Mouse (Mus musculus): Measurements from ENCODE around the gene Gatad2a. TPM values are rescaled to one million over a fixed set of nuclear protein-coding genes. Genes with fewer than 3 reads are reported as not detected.
A peak's percentile ranks its signal among the peaks of the same experiment; 100 is the strongest.

Gene Gatad2a
- polyA plus RNA-seq, 1 experiment from 2014 or later = 48.7 TPM

GRCm38 (mm10) chr8:69919876-69920662 is 76.1 kb downstream of the Gatad2a start:
- peaks cover 52% of the 10 kb centered on the region for H3K36me3 ChIP-seq
- H3K9me3 ChIP-seq (replicated peaks) = no peaks in the 10 kb centered on the region
- peak overlapping the region; percentile 85 for H3K27ac ChIP-seq (replicated peaks)
- H3K27me3 ChIP-seq (ENCODE audit: low read depth, poor library complexity, severe bottlenecking) = no peaks in the 10 kb centered on the region
- DNase-seq (ENCODE audit: low spot score) = peak; percentile 65
- H3K4me1 ChIP-seq = peaks cover 34% of the 10 kb centered on the region
- H3K4me3 ChIP-seq = peak overlapping the region; percentile 18; the same call in 1 of the 2 replicates
- 63% methylated on average over 11 of the region's 11 CpGs for WGBS

DNA sequence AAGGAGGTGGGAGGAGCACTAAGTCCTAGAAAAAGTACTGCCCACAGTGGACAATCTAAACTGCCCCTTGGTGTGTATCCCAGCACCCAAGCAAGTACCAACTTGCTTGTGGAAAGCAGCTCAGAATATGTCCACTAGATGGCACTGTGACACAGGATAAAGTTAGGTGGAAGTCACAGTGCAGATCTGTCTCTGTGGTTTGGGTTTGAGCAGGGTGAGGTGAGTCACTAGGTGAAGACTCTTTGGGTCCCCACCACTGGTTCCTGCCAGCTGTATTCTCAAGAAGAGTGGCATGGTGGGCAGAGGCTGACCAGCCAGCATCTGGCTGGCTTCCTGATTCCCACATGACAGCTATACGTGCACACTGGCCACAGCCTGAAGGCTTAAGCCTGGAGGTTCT is 77.2 kb downstream of the Gatad2a start:
- no peak overlapping the region for H3K4me3 ChIP-seq
- no peak overlapping the region for H3K27ac ChIP-seq (replicated peaks)
- no peaks in the 10 kb centered on the region for H3K9me3 ChIP-seq (replicated peaks)
- DNase-seq (ENCODE audit: low spot score) = peak; percentile 58
- 93% methylated on average over 1 of the region's 1 CpGs for WGBS
- no peaks in the 10 kb centered on the region for H3K27me3 ChIP-seq (ENCODE audit: low read depth, poor library complexity, severe bottlenecking)
- H3K36me3 ChIP-seq = peaks cover 60% of the 10 kb centered on the region
- peaks cover 34% of the 10 kb centered on the region for H3K4me1 ChIP-seq

GRCm38 (mm10) chr8:69918506-69918905 is 77.7 kb downstream of the Gatad2a start:
- DNase-seq (ENCODE audit: low spot score) = no peak
- peaks cover 34% of the 10 kb centered on the region for H3K4me1 ChIP-seq
- H3K9me3 ChIP-seq (replicated peaks) = no peaks in the 10 kb centered on the region
- H3K27ac ChIP-seq (replicated peaks) = no peak overlapping the region
- H3K27me3 ChIP-seq (ENCODE audit: low read depth, poor library complexity, severe bottlenecking) = no peaks in the 10 kb centered on the region
- peaks cover 60% of the 10 kb centered on the region for H3K36me3 ChIP-seq
- no peak overlapping the region for H3K4me3 ChIP-seq

DNA sequence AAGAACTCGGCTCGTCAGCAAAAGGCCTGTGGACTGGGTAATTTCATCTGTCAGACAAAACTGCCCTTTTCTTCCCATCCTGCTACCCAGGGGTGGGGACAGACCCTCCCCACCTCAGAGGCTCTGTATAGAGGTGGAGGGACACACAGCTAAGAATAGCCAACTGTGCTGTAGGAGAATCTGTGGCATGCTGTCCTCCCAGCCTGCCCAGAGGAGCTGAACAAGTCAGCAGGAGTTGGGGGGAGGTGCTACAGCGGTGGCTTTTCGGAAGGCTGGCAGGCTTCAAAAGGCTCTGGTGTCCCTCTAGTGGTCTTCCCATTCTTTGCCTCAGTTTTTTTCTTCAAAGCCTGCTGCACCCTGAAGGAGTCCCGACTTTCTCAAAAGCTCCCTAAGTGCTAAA is 80.4 kb downstream of the Gatad2a start:
- H3K27ac ChIP-seq (replicated peaks) = no peak overlapping the region
- no peak overlapping the region for H3K4me3 ChIP-seq
- H3K9me3 ChIP-seq (replicated peaks) = no peaks in the 10 kb centered on the region
- DNase-seq (ENCODE audit: low spot score) = no peak
- H3K4me1 ChIP-seq = peaks cover 19% of the 10 kb centered on the region
- WGBS = 47% methylated on average over 5 of the region's 5 CpGs
- H3K36me3 ChIP-seq = peaks cover 78% of the 10 kb centered on the region
- H3K27me3 ChIP-seq (ENCODE audit: low read depth, poor library complexity, severe bottlenecking) = no peaks in the 10 kb centered on the region

GRCm38 (mm10) chr8:69914526-69914925 is 81.7 kb downstream of the Gatad2a start:
- H3K9me3 ChIP-seq (replicated peaks) = no peaks in the 10 kb centered on the region
- H3K4me1 ChIP-seq = peaks cover 9% of the 10 kb centered on the region; the same call in 1 of the 2 replicates
- no peak for DNase-seq (ENCODE audit: low spot score)
- H3K36me3 ChIP-seq = peaks cover 90% of the 10 kb centered on the region
- no peak overlapping the region for H3K4me3 ChIP-seq
- H3K27ac ChIP-seq (replicated peaks) = no peak overlapping the region
- H3K27me3 ChIP-seq (ENCODE audit: low read depth, poor library complexity, severe bottlenecking) = no peaks in the 10 kb centered on the region
- WGBS = 91% methylated on average over 4 of the region's 4 CpGs

DNA sequence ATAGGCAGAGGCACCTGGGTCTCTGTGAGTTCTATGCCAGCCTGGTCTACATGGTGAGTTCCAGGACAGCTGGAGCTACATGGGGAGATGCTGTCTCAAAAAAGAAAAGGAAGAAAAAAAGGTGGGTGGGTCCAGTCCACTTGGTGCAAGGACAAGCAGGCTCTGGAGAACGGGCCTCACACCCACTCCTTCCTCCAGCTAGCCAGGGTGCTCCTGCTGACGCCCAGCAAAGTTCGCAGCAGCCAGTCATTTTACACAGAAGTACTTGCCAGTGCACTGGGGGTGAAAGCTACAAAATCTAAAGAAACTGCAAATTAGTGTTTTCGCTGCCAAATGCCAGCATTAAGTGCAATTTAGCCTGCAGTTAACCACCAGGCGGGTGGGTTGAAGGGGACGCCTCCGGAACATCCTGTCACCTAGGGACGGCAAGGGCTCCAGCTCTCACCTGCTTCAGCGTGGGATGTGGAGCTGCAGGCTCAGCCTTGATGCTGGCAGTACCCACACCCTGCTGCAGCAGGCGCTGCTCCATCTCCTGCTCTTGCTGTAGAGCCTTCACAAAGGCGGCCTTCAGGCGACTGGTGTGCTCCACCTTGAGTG is 83.6 kb downstream of the Gatad2a start:
- Histone ChIP-seq H3K4me3 (no peak overlapping the region), H3K4me1 (peaks cover 9% of the 10 kb centered on the region; the same call in 1 of the 2 replicates), H3K36me3 (peaks cover 100% of the 10 kb centered on the region), H3K27me3 (ENCODE audit: low read depth, poor library complexity, severe bottlenecking) (no peaks in the 10 kb centered on the region), H3K27ac (replicated peaks) (no peak overlapping the region), H3K9me3 (replicated peaks) (no peaks in the 10 kb centered on the region)
- WGBS = 93% methylated on average over 12 of the region's 12 CpGs
- no peak for DNase-seq (ENCODE audit: low spot score)

- DNase-seq (ENCODE audit: low spot score) = no peak
- Histone ChIP-seq H3K36me3 (peaks cover 99% of the 10 kb centered on the region), H3K4me1 (peaks cover 9% of the 10 kb centered on the region; the same call in 1 of the 2 replicates), H3K27ac (replicated peaks) (no peak overlapping the region), H3K27me3 (ENCODE audit: low read depth, poor library complexity, severe bottlenecking) (no peaks in the 10 kb centered on the region), H3K4me3 (no peak overlapping the region), H3K9me3 (replicated peaks) (no peaks in the 10 kb centered on the region)
- WGBS = 92% methylated on average over 13 of the region's 13 CpGs
Measured at GRCm38 (mm10) chr8:69911917-69912316, 84.3 kb downstream of the Gatad2a start.

DNA sequence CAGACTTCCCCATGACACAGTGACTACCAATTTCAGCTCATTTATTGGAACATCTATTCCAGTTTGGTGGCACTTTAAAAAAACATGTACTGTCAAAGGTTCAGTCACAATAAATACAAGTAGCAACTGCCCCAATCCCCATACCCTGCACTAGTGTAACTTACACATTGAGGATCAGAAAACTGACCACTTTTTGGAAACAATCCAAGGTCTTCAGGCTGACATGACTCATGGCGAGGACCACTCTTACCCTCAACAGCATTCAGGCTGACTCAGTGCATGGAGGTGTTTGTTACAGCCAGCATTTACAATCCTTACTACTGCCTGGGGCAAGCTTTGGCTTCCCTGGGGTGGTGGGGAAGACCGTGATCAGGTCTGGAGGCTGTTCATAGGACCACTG is 89.1 kb downstream of the Gatad2a start:
- H3K36me3 ChIP-seq = peaks cover 55% of the 10 kb centered on the region
- 91% methylated on average over 2 of the region's 2 CpGs for WGBS
- H3K27me3 ChIP-seq (ENCODE audit: low read depth, poor library complexity, severe bottlenecking) = no peaks in the 10 kb centered on the region
- no peak overlapping the region for H3K27ac ChIP-seq (replicated peaks)
- no peaks in the 10 kb centered on the region for H3K9me3 ChIP-seq (replicated peaks)
- DNase-seq (ENCODE audit: low spot score) = no peak
- peaks cover 24% of the 10 kb centered on the region for H3K4me1 ChIP-seq
- H3K4me3 ChIP-seq = no peak overlapping the region

GRCm38 (mm10) chr8:69906260-69906659 is 89.9 kb downstream of the Gatad2a start:
- Histone ChIP-seq H3K36me3 (peaks cover 47% of the 10 kb centered on the region), H3K4me1 (peaks cover 30% of the 10 kb centered on the region), H3K27ac (replicated peaks) (no peak overlapping the region), H3K9me3 (replicated peaks) (no peaks in the 10 kb centered on the region), H3K4me3 (no peak overlapping the region), H3K27me3 (ENCODE audit: low read depth, poor library complexity, severe bottlenecking) (no peaks in the 10 kb centered on the region)
- 91% methylated on average over 2 of the region's 2 CpGs for WGBS
- DNase-seq (ENCODE audit: low spot score) = no peak

- Histone ChIP-seq H3K9me3 (replicated peaks) (no peaks in the 10 kb centered on the region), H3K4me3 (peak overlapping the region; percentile 78), H3K27ac (replicated peaks) (no peak overlapping the region; the same call in 1 of the 2 replicates), H3K4me1 (peaks cover 48% of the 10 kb centered on the region), H3K27me3 (ENCODE audit: low read depth, poor library complexity, severe bottlenecking) (no peaks in the 10 kb centered on the region), H3K36me3 (peaks cover 31% of the 10 kb centered on the region)
- DNase-seq (ENCODE audit: low spot score) = no peak
- 79% methylated on average over 8 of the region's 8 CpGs for WGBS
Measured at GRCm38 (mm10) chr8:69904096-69904495, 92.1 kb downstream of the Gatad2a start.

- H3K9me3 ChIP-seq (replicated peaks) = no peaks in the 10 kb centered on the region
- H3K4me1 ChIP-seq = peaks cover 56% of the 10 kb centered on the region
- peak overlapping the region; percentile 96 for H3K27ac ChIP-seq (replicated peaks)
- peak; percentile 100 for DNase-seq (ENCODE audit: low spot score)
- WGBS = under 1% methylated on average over 45 of the region's 45 CpGs
- no peaks in the 10 kb centered on the region for H3K27me3 ChIP-seq (ENCODE audit: low read depth, poor library complexity, severe bottlenecking)
- H3K36me3 ChIP-seq = peaks cover 31% of the 10 kb centered on the region
- H3K4me3 ChIP-seq = peak overlapping the region; percentile 78
Measured at GRCm38 (mm10) chr8:69903063-69903542, 93.1 kb downstream of the Gatad2a start.

- whole genome bisulfite sequencing = 7% methylated on average over 89 of the region's 89 CpGs
- Histone ChIP-seq H3K27ac (replicated peaks) (peak within 1 kb of the TSS; percentile 96), H3K27me3 (ENCODE audit: low read depth, poor library complexity, severe bottlenecking) (no peaks in the 10 kb centered on the region), H3K4me1 (peaks cover 62% of the 10 kb centered on the region), H3K36me3 (peaks cover 31% of the 10 kb centered on the region), H3K9me3 (replicated peaks) (no peaks in the 10 kb centered on the region), H3K4me3 (peak within 1 kb of the TSS; percentile 78)
- DNase-seq (ENCODE audit: low spot score) = peak; percentile 55
Measured at GRCm38 (mm10) chr8:69902163-69903062, 93.8 kb downstream of the Gatad2a start, which contains the start of the genes Tssk6, Ndufa13 and Yjefn3. Tssk6 (plus strand) TSS chr8:69902184. Ndufa13 (minus strand) TSS chr8:69902558. Yjefn3 (minus strand) TSS chr8:69902712.

All from midbrain, embryonic 10.5 days (tissue).